Mouse (Mus musculus) forebrain, embryonic 16.5 days (tissue): ENCODE measurements around the gene Fgfr2. TPM values are rescaled to one million over a fixed set of nuclear protein-coding genes. Genes with fewer than 3 reads are reported as not detected.
"Not testable (repeated sequence)": the region's sequence is repeated elsewhere in the genome, so short reads cannot be mapped to it uniquely, and the experiment has no call there.

ENCODE experiments used
- ATAC-seq: fragments of 200-750 bp; cut with Nextera tagmentation; 2 replicates; pipeline ENCODE4 v1.8.0; 2017; ENCODE audit warnings: mild to moderate bottlenecking, moderate library complexity
- H3K27ac ChIP-seq: fragments of 300-500 bp; sonication (generic); 2 replicates; pipeline ENCODE4 v1.5.1; 2014; ENCODE audit warnings: low read length, control low read depth
- H3K27me3 ChIP-seq: fragments of 300-500 bp; sonication (generic); replicated peaks from 2 replicates; pipeline ENCODE4 v1.6.1; 2014; ENCODE audit warnings: low read length; ENCODE audit not compliant: control insufficient read depth, insufficient read depth
- H3K36me3 ChIP-seq: fragments of 300-500 bp; sonication (generic); 2 replicates; pipeline ENCODE4 v1.6.1; 2014; ENCODE audit not compliant: control insufficient read depth, insufficient read depth
- H3K4me1 ChIP-seq: fragments of 300-500 bp; sonication (generic); replicated peaks from 2 replicates; pipeline ENCODE4 v1.6.1; 2014; ENCODE audit warnings: low read length; ENCODE audit not compliant: control insufficient read depth, insufficient read depth
- H3K4me2 ChIP-seq: fragments of 300-500 bp; sonication (generic); 2 replicates; pipeline ENCODE4 v1.6.1; 2014; ENCODE audit warnings: mild to moderate bottlenecking, low read length, control low read depth
- H3K4me3 ChIP-seq: fragments of 300-500 bp; sonication (generic); replicated peaks from 2 replicates; pipeline ENCODE4 v1.5.1; 2014; ENCODE audit warnings: mild to moderate bottlenecking, low read length, control low read depth
- H3K9ac ChIP-seq: fragments of 300-500 bp; sonication (generic); replicated peaks from 2 replicates; pipeline ENCODE4 v1.6.1; 2014; ENCODE audit warnings: low read depth, low read length, control low read depth
- H3K9me3 ChIP-seq: fragments of 300-500 bp; sonication (generic); 2 replicates; pipeline ENCODE4 v1.6.1; 2016; ENCODE audit warnings: low read length; ENCODE audit not compliant: control insufficient read depth
- WGBS: fragments of 180-500 bp; shearing (Covaris S2); extraction: QIAGEN DNeasy Blood & Tissue Kit; methylation state at CpG from one replicate; pipeline ENCODE4 v1.1.7; 2014; 5-methylcytosine and 5-hydroxymethylcytosine counted together
- polyA plus RNA-seq: library from polyadenylated mRNA; unstranded; fragments of >200 nt; fragmentation: Nextera tagmentation; extraction: Ambion mirVana; gene quantifications from 2 replicates; pipeline ENCODE4 v1.2.1, GENCODE M21; 2015

Gene Fgfr2
- polyA plus RNA-seq, 1 experiment from 2014 or later, result 39.2 TPM

DNA sequence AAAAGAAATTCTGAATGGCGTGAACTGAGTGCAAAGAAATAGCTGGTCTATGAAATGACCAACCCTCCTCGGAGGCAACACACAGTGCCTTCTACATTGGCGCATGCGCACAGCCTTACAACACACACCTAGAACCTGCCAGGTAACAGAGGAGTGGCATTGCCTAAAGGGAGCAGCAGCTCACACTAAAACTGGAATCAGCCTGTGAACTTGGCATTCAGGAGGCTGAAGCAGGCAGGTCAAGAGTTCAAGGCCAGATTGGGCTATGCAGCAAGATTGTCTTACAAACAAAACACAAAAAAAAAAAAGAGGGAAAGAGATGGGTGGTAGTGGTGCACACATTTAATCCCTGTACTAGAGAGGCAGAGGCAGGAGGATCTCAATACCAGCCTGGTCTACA lies 13.7 kb downstream of the Fgfr2 start:
- 96% methylated on average over 4 of the region's 4 CpGs for WGBS
- no peak for ATAC-seq
- Histone ChIP-seq H3K4me1 (peaks cover 18% of the 10 kb centered on the region), H3K4me2 (no peak overlapping the region), H3K4me3 (no peak overlapping the region), H3K36me3 (no peaks in the 10 kb centered on the region), H3K9me3 (no peaks in the 10 kb centered on the region), H3K27ac (no peak overlapping the region), H3K9ac (no peak overlapping the region), H3K27me3 (no peaks in the 10 kb centered on the region)

DNA sequence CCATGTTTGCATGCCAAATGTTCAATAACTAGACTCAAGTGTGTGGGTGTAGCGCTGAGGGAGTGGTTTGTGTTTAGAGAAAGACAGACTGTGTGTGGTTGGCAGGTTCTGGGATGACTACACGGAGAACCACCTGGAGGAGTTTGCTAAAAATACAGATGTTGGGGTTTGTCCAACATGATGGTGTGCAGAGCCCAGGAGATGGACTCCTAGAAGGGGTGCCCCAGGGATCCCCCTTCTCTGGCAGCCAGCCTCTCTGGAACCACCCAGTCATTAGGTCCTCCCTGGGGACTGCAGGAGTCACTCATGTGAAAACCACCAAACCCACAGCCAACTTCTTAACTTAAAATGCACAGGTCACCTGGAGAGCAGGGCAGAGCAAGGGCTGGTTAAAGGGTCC lies 14.5 kb downstream of the Fgfr2 start:
- H3K9me3 ChIP-seq, result no peaks in the 10 kb centered on the region

DNA sequence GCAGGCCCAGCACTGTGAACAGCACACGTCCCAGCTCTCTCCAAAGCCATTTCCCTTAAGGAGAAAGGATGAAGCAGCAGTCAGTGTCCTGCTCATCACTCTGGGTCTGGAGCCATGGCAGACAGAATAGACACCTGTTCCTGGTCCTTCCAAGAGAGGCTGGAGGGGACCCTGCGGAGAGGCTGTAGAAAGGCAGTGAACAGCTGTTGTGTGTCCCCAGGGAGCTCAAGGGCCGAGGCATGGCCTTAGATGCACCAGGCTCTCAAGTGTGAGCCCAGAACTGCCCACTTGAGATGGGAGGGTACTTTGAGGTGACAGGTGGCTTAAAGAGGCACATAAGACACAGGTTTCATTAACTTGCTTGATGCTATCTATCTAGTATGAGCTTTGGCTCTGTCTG lies 20.6 kb downstream of the Fgfr2 start:
- WGBS, result 62% methylated on average over 3 of the region's 3 CpGs
- Histone ChIP-seq H3K27ac (no peak overlapping the region), H3K4me3 (no peak overlapping the region), H3K9ac (no peak overlapping the region), H3K4me2 (no peak overlapping the region), H3K27me3 (no peaks in the 10 kb centered on the region), H3K4me1 (peaks cover 16% of the 10 kb centered on the region), H3K36me3 (no peaks in the 10 kb centered on the region), H3K9me3 (no peaks in the 10 kb centered on the region)
- no peak for ATAC-seq

More for the DNA sequence above, 14.5 kb downstream of the Fgfr2 start:
- Histone ChIP-seq H3K4me2 (no peak overlapping the region), H3K9ac (no peak overlapping the region), H3K4me1 (peaks cover 12% of the 10 kb centered on the region), H3K36me3 (no peaks in the 10 kb centered on the region), H3K27me3 (no peaks in the 10 kb centered on the region), H3K4me3 (no peak overlapping the region), H3K27ac (no peak overlapping the region)
- no peak for ATAC-seq
- 76% methylated on average over 2 of the region's 2 CpGs for WGBS

DNA sequence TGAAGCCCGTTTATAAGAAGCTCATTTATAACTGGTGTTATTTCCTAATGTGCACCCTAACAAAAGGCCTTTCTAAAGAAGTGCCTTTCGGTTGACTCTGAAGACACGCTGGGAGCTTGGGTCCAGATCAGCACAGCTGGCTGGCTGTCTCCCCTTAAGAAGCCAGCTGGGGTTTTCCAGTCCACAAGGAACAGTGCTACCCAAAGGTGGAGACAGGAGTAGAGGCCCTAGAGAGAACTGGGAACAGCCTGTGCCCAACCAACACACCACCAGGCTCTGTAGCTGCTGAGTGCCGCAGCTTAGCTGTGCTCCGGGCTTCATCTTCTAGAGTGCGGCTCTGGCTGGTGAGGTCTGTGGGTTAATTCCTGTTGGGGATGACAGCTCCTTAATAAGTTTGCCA lies 22.1 kb downstream of the Fgfr2 start:
- Histone ChIP-seq H3K9ac (no peak overlapping the region), H3K36me3 (no peaks in the 10 kb centered on the region), H3K4me3 (no peak overlapping the region), H3K27me3 (no peaks in the 10 kb centered on the region), H3K4me2 (no peak overlapping the region), H3K27ac (no peak overlapping the region), H3K4me1 (peaks cover 16% of the 10 kb centered on the region), H3K9me3 (no peaks in the 10 kb centered on the region)
- WGBS, result 64% methylated on average over 6 of the region's 6 CpGs
- ATAC-seq, result no peak

DNA sequence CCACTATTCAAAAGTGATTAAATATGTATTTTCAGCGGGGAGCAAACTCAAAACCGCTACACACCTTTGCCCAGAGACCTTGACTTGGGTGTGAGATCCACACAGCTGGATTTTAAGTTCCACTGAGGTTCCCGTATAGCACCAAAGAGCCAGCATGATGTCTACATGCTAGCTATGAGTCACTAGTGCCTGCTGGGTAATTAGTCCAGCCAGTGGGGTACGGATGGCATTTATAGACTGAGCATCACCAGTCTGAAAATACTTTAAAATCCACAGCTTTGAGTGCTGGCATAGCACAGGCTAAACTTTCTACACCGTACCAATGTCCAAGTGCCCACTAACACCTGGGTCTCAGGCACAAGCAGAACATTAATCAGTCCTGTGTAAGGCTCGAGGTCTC lies 23.0 kb downstream of the Fgfr2 start:
- H3K9ac ChIP-seq, result no peak overlapping the region
- H3K4me2 ChIP-seq, result no peak overlapping the region
- ATAC-seq, result no peak
- H3K4me3 ChIP-seq, result no peak overlapping the region
- H3K9me3 ChIP-seq, result no peaks in the 10 kb centered on the region
- no peak overlapping the region for H3K27ac ChIP-seq
- peaks cover 16% of the 10 kb centered on the region for H3K4me1 ChIP-seq
- H3K36me3 ChIP-seq, result no peaks in the 10 kb centered on the region
- H3K27me3 ChIP-seq, result no peaks in the 10 kb centered on the region
- 49% methylated on average over 6 of the region's 6 CpGs for WGBS

DNA sequence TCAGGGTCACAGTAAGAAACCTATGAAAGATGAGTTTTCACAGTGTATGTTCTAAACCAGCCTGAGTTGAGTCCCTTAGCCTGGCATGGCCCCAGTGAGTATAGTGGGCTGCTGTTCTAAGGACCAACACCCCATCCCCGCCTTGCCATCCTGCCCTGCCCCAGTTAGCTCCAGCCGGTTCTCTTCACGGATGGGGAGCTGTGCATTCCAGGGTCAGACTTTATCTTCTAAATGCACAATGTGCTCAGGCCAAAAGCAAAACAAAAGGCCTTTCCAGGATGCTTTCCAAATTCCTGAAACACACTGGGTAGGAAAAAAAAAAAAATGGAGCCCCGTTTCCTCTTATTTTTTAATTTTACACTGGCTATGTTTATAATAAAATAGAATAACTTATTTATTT lies 23.9 kb downstream of the Fgfr2 start:
- no peak overlapping the region for H3K4me3 ChIP-seq
- no peaks in the 10 kb centered on the region for H3K36me3 ChIP-seq
- no peak for ATAC-seq
- H3K9ac ChIP-seq, result no peak overlapping the region
- H3K27me3 ChIP-seq, result no peaks in the 10 kb centered on the region
- no peak overlapping the region for H3K4me2 ChIP-seq
- H3K27ac ChIP-seq, result no peak overlapping the region
- WGBS, result 41% methylated on average over 4 of the region's 4 CpGs
- peaks cover 16% of the 10 kb centered on the region for H3K4me1 ChIP-seq
- H3K9me3 ChIP-seq, result no peaks in the 10 kb centered on the region

DNA sequence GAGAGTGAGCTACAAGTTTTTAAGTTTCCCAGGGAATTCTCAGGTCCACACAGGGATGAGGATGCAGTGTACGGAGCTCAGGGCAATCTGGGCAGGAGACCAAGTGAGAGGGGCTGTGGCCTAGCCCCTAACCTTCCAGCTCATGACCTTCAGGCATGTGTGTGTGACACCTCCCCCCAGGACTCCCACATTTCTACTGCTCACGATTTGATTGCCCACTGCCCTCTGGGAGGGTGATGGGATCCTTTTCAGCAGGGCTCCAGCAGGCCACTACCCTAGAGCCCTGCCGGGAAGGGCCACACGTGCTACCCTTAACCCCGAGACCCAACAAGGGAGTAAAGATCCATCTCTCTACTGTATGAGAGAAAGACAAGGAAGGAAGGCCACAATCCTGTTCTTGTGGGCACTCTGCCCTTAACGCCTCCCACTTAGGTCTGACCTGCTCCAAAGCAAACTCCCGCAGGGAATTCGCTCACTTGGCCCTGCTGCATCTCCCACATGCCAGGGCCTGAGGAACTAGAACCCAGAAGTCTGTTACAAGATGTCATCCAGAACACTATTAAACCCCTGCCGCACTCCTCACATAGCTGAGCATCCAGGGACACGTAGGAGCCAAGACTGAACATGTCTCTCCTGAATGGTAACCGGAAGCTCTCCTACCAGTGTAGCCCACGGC lies 24.9 kb downstream of the Fgfr2 start:
- Histone ChIP-seq H3K4me1 (peaks cover 16% of the 10 kb centered on the region), H3K27me3 (no peaks in the 10 kb centered on the region), H3K9ac (no peak overlapping the region), H3K27ac (no peak overlapping the region), H3K4me3 (no peak overlapping the region), H3K9me3 (no peaks in the 10 kb centered on the region), H3K36me3 (no peaks in the 10 kb centered on the region), H3K4me2 (no peak overlapping the region)
- ATAC-seq, result no peak
- WGBS, result 87% methylated on average over 12 of the region's 12 CpGs

DNA sequence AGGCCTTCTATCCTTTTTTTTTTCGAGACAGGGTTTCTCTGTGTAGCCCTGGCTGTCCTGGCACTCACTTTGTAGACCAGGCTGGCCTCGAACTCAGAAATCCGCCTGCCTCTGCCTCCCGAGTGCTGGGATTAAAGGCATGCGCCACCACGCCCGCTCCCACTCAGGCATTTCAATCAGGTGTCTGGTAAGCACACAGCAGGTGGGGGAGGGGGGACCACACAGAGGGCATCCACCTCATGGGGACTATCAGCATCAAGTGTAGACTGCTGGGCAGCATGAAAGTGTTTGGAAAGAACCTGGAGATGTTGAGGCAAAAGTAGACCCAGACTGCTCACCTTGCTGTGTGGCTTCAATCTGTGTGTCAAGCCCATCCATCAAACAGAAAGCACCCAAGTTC lies 27.5 kb downstream of the Fgfr2 start:
- H3K36me3 ChIP-seq, H3K4me3 ChIP-seq, H3K27ac ChIP-seq, ATAC-seq, H3K4me2 ChIP-seq, H3K27me3 ChIP-seq, H3K9ac ChIP-seq, H3K9me3 ChIP-seq: not testable (repeated sequence)
- H3K4me1 ChIP-seq, result peaks cover 18% of the 10 kb centered on the region
- 89% methylated on average over 7 of the region's 7 CpGs for WGBS

DNA sequence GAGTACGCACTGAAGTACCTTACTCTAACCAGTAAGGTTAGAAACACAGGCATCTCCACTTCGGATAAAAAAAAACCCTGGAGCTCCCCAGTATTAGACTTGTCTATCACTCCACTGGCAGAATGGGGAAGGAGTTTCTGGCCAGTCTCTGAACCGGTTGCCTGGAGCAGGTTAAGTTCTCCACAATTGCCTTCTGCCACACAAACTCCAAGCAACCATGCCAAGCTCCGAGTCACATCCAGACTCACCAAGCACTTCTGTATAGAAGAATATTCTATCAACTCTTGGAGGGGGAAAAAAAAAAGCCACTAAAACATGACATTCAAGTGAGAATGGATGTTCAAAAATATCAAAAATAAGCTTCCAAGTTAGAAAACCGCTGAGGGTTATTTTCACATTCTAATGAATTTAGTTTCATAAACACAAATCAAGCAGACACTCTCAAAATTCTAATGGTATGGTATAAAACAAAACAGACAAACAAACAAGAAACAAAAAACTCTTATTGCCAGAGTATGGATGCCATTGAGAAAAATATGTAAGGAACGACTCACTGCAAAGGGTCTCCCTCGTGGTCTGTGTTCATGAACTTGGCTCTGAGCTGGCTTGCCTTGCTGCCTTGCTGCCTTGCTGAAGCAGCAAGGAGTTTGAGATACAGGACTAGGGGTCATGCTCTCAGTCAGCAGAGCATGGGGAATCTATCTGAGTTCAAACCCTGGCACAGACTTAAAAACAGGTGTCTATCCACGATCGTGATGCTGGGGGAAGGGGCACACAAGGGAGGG lies 28.2 kb downstream of the Fgfr2 start:
- H3K27ac ChIP-seq, result no peak overlapping the region
- H3K27me3 ChIP-seq, result no peaks in the 10 kb centered on the region
- no peak for ATAC-seq
- no peaks in the 10 kb centered on the region for H3K9me3 ChIP-seq
- peaks cover 19% of the 10 kb centered on the region for H3K4me1 ChIP-seq
- WGBS, result 69% methylated on average over 9 of the region's 9 CpGs
- no peak overlapping the region for H3K4me3 ChIP-seq
- no peak overlapping the region for H3K9ac ChIP-seq
- no peaks in the 10 kb centered on the region for H3K36me3 ChIP-seq
- H3K4me2 ChIP-seq, result no peak overlapping the region
